Mouse (Mus musculus) cortical plate, adult 2 months (tissue): ENCODE data around the gene Eng.
A peak's percentile ranks its signal among the peaks of the same experiment; 100 is the strongest.

Source experiments
- CTCF ChIP-seq: fragments of 200-500 bp; IDR thresholded peaks from 2 replicates; pipeline ENCODE4 v1.5.1; 2011; ENCODE audit warnings: mild to moderate bottlenecking, control low read depth, low read length; ENCODE audit not compliant: insufficient read depth; ENCODE audit errors: extremely low read depth
- POLR2A ChIP-seq: fragments of 200-500 bp; IDR thresholded peaks from 2 replicates; pipeline ENCODE4 v1.6.1; 2011; ENCODE audit warnings: mild to moderate bottlenecking, low read length, control low read depth; ENCODE audit not compliant: insufficient read depth; ENCODE audit errors: extremely low read depth

DNA sequence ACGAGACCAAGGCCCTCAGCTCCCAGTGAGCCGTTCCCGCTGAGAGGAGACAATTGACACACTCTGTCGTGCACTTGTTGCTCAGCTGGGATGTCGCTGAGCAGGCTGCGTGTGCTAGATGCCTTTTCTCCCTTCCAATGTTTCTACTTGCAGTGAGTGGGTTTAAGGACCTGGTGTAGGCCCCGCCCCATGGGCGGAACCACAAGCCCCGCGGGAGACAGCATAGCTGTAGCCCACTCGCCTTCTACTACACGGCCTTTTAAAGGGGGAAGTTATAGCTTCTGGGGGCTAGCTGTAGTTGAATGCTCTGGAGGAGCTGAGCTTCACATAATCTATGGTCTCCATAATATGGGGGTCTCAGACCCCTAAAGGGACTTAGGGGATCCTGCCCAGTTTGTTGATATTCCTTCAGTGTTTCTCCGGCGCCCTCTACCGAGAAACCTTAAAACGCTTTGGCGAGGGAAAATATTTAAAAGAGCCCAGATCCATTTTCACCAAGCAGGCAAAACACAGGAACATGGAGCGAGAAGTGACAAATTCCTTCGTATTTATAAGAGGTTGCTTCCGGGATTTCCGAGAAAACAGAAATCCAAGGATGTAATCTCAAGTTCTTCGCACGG is 35.7 kb upstream of the Eng start:
- peak; percentile 46 for TF ChIP-seq CTCF
- peak; percentile 59; the same call in 1 of the 2 replicates for TF ChIP-seq POLR2A
